Mouse (Mus musculus): Measurements from ENCODE around the gene Gbe1. TPM values are rescaled to one million over a fixed set of nuclear protein-coding genes. Genes with fewer than 3 reads are reported as not detected.

Gbe1 gene
- 10 to 100 TPM; 43.8 to 49.7 TPM for total RNA-seq (2021)

DNA sequence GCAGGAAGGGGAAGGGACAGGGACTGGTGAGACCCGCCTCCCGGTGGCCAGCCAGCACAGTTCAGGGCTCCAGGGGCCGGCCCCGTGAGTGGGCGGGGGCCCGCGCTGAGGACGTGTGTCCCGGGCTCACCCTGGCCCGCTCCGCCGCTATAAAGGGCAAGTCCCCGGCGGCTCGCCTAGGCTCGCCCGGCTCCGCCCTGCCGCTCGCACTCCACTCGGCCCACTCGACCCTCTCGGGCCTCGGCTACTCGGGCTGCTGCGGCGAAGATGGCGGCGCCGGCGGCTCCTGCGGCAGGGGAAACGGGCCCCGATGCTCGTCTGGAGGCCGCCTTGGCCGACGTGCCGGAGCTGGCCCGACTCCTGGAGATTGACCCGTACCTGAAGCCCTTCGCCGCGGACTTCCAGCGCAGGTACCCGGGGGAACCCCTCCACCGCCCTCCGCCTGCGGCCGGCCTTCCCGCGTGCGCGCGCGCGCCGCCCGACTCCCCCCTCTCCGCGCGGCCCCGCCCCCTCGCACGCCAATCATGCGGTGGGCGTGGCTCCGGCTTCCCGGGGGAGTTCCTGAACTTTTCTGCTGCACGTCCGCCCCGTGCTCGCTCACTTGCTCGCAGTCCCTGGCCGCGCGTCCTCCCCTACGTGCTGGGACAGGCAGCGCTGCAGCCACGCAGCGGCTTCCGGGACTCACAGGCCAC, at the start of gene Gbe1:
Gene Gbe1 (plus strand): TSS at position 64 of the 692 bp plus-strand sequence.
- intact Hi-C loops (cut with DNase I), result loop anchor here (5.0 kb wide), 1 partner anchor 38 kb away; no protein-coding TSS in a partner anchor
- DNase-seq (ENCODE audit: low spot score), result peak; percentile 92

DNA sequence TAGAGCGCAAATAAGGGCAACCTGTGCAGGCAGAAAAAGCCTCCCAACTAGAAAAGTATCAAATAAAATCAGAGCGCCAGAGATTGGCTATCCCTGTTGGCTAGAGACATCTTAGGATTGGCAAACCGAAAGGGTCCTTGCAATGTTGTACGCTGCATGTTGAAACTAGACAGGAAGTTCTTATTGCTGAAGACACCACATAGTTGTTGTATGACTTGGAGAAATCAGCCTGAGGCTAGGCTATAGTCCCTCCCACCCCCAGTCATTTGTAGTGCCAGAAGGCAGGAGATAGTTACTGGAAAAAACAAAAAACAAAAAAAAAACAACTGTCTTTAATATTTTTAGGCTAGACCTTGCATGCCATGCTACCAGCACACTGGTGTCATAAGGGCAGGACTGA, 3.1 kb upstream of the Gbe1 start:
- no peak for DNase-seq (ENCODE audit: low spot score)
- intact Hi-C loops (cut with DNase I), result loop anchor here (5.0 kb wide), 1 partner anchor 42 kb away; no protein-coding TSS in a partner anchor

DNA sequence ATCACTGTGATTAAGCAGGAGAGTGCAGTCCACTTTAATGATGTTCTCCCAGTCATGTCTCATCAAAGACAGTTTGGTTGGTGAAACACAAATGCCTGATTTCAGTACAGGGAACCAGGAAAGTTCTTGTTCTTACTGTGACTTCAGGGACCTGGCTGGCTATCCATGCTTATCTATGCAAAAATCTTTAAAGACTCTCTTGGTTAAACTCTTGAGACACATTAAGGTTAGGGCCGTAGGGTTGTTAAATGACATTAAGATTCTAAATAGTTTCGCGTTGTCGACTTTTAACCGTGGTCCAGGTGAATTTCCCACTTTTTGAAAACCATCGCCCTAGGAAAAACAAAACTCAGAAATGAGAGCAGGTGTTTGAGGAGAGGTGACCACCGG, 258 bp upstream of the Gbe1 start:
- no peak for DNase-seq (ENCODE audit: low spot score)
- intact Hi-C loops (cut with DNase I), result loop anchor here (5.0 kb wide), 1 partner anchor 39 kb away; no protein-coding TSS in a partner anchor

DNA sequence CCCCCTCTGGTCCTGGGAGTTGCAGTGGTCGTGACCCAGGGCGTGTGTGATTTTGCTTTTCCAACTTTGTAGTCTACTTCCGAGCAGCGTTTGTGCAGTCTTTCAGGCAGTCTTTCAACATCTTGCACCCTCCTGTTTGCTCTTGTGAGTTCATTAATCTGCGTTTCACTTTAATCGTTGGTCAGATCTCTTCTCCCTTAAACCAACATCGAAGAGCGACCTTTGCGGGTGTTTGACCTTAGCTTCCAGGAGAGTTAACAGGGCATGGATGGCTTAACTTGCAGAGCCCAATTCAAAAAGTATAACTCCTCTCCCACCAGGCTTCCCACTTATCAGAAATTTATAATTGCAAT, 805 bp downstream of the Gbe1 start:
- intact Hi-C loops (cut with DNase I), result loop anchor here (5.0 kb wide), 1 partner anchor 38 kb away; no protein-coding TSS in a partner anchor
- DNase-seq (ENCODE audit: low spot score), result no peak

DNA sequence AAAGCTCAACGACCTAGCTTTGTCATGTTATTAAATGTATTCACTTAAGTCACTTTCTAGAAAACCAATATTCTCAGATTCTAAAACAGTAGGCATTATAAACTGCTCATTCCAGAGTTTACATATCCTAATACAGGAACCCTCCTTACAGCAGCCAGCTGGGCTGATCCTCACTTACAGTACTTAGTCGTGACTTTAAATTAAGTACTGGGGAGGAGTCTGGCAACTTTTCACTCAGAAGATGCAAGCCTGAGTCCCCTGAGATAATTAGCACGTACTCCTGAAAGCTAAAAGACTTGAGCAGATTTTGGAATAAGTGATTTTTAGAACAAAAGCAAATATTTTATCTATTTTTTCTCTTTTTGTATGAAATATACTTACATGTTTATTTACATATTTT, 1.5 kb downstream of the Gbe1 start:
- intact Hi-C loops (cut with DNase I), result no loop called here
- DNase-seq (ENCODE audit: low spot score), result no peak

DNA sequence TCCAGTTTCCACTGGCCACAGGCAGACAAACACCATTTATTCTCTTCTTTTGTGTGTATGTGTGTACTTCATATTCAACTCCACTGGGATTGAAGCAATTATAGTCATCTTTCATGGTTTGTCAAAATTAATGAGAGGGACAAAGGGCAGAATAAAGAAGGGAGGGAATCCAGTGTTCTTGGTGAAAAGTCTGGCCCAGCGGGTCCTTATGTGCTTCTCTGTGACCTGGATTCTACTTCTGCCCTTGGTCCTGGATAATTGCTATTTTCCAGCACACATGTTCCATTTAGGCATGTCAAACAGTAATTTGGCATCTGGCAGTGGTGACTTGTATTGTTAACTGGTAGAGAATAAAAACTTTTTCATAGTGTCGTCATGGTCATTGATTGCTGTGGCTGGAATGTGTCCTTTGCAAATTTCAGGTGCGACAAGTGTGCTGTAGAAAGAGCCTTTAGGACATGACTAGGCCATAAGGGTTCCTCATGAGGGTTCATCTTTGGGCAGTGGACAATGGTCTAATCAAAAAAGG, 2.2 kb downstream of the Gbe1 start:
- intact Hi-C loops (cut with DNase I), result no loop called here

DNA sequence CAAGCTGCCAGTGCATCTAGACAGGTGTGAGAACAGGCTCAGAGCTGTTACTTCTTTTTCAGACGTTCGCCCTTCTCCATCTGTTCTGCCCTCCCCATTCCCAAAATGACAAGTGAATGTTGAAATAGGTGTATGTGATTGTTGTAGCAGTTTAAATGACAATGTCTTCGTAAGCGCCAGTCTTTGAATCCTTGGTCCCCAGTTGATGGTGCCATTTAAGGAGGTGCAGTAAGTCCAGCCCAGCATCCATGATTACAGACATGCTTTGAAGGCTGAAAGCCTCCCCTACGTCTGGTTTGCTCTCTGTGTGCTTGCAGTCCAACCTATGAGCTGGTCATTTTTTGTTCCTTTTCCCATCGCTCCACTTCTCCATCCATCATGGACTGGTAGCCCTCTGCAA, 5.6 kb downstream of the Gbe1 start:
- intact Hi-C loops (cut with DNase I), result no loop called here
- no peak for DNase-seq (ENCODE audit: low spot score)

More for the DNA sequence above, 2.2 kb downstream of the Gbe1 start:
- DNase-seq (ENCODE audit: low spot score), result no peak

DNA sequence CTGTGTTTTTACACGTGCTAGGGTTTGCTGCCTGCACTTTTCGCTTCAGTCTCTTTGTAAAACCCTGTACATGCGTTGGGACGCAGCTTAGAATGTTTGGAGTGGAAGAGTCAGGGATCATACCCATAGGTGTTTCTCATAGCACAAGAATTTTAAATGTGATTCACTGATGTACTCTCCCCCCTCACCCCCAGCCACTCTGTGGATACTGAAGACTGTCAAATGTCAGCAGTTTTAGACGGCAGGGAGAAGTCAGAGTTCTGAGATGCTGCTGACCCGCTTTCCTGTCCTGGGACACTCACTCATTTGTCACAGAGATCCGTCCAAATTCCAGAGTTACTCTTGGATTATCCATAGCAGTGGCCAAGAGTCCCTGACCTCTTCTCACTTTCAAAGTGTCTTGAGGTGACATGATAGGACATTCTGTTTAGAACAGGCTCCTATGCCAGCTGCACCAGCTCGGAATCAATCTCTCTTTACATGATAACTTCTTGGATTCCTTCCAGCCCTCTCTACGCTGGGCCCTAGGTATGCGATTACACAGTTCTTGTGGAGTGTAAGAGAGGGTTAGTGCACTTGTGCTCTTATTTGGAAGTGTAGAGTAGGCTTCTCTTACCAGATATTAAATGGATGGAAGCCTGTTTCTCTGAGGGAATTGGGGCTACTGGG, 7.0 kb downstream of the Gbe1 start:
- intact Hi-C loops (cut with DNase I), result loop anchor here (10.0 kb wide), 1 partner anchor 244 kb away; no protein-coding TSS in a partner anchor
- DNase-seq (ENCODE audit: low spot score), result no peak

DNA sequence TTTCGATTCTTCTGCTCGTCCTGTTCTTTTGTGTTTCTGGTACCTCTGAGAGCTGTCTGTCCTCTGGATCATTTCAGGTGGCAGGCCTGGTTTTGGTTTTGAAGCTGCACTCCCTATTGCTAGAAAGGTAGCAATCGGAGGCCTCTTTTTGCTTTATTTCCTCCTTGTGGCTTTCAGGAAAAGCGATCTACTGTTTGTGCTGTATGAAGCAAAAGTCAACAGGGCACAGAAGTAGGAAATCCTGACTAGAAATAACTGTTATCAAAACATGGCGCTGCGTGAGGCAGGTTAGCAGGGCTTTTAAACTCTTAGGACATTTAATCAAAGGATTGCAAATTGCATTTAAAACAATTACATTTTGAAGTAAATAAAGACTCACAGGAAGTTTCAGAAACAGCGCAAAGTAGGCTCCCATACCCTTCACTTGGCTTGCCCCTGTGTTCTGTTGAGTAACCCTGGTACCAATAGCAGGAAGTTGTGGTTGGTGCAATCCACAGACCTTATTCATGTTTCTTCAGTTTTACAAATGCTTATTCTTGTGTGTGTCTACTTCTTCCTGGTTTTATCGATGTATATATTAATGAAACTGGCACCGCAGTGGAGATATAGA, 12.7 kb downstream of the Gbe1 start:
- intact Hi-C loops (cut with DNase I), result loop anchor here (10.0 kb wide), 1 partner anchor 238 kb away; no protein-coding TSS in a partner anchor
- DNase-seq (ENCODE audit: low spot score), result no peak

DNA sequence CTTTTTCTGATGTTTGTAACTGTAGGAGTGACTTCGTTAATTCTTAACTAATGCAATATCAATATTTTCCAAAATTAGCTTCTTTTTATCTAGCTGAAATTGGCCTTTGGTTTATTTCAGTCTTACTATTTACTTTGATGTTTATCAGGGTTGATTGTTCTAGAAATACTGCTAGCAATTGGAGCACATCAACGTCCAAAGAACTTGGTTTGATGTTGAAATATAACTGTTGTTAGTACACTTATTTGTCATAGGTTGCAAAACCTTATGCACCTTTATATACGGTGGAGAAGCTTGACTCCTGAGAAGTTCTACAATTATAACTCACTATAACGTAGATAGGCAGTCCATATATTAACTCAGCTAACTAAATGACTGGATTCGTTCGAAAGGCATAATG, 14.8 kb downstream of the Gbe1 start:
- no peak for DNase-seq (ENCODE audit: low spot score)
- intact Hi-C loops (cut with DNase I), result loop anchor here (10.0 kb wide), 1 partner anchor 236 kb away; no protein-coding TSS in a partner anchor

DNA sequence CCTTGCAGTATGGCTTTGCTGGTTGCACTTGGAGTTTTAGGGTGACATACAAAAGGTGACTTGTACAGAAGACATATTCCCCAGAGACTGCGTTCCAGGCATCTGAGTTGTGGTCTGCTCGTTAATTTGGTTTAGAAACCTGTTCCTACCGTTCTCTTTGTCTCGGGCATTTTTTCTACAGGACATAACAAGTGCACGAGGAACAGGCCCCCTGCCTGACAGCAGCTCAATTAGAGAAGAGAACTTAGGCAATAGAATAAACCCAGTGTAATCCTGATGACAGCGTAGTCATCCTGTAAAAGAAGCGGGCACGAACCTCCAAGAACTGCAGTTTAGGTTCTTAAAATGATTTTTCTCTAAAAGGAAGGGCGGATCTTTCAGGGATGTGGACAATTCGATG, 15.3 kb downstream of the Gbe1 start:
- no peak for DNase-seq (ENCODE audit: low spot score)

DNA sequence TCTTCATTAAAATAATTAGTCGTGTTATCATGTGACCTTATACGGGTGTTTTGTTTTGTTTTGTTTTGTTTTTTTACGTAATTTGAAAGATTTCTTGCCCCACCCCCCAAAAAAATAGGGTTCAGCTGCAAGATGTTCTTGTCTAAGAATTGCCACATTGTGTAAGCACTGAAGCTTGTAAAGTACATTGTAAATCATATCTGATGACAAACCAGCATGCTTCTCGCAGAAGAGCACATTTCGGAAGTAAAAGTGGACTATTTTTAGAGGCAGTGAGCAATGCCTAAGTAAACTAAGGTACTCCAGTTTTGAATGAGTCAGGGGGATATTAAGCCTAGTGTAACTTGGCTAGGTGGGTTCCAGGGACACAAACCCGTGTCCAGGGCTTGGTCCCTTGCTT, 15.7 kb downstream of the Gbe1 start:
- no peak for DNase-seq (ENCODE audit: low spot score)
- intact Hi-C loops (cut with DNase I), result loop anchor here (10.0 kb wide), 1 partner anchor 235 kb away; no protein-coding TSS in a partner anchor

More for the DNA sequence above, 15.3 kb downstream of the Gbe1 start:
- intact Hi-C loops (cut with DNase I), result loop anchor here (10.0 kb wide), 1 partner anchor 236 kb away; no protein-coding TSS in a partner anchor

DNA sequence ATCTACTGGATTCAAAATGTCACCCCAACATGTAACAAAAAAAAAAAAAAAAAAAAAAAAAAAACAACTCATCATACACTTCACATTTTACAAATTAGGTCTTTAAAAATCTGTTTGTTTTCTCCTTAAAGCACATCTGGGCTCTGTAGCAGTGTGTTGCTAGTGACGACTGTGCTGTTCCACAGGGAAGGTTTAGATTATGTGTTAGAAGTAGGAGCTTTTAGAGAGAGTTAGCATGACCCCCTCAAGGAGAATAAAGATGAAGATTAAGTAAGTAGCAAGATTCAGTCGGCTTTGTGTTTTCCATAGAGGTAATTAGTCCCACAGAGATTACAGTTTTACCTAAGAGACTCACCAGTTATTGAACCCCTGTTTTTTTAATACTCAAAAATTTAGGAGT, 16.3 kb downstream of the Gbe1 start:
- intact Hi-C loops (cut with DNase I), result no loop called here
- DNase-seq (ENCODE audit: low spot score), result no peak

DNA sequence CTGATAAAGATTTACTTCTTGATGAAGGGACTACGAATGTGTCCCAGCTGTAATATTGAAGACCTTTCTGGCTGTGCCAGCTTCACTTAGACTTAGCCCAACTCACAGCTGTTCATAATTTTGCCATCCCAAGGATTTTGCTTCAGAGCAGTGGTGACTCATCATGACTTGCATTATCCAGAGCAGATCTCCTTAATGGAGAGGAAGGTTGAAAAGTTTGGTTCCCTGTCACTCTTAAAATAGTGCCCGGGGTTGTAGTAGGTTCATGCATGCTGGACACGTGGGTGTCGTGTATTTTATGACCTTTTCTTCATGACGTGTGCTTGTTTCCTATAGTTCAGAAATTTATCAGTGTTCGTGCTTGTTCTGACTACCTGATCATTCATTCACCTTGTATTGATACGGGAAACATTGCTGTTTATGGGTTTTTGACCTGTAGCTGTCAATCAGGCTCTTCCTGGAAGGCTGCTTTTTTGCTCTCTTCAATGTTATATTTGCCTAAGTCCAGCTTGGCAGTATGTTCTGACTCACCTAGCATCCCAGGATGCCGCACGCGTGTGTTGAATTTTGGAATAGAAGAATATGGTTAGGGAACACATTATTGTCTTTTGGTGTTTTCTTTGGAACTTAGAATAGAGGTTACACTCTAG, 17.0 kb downstream of the Gbe1 start:
- no peak for DNase-seq (ENCODE audit: low spot score)
- intact Hi-C loops (cut with DNase I), result no loop called here

DNA sequence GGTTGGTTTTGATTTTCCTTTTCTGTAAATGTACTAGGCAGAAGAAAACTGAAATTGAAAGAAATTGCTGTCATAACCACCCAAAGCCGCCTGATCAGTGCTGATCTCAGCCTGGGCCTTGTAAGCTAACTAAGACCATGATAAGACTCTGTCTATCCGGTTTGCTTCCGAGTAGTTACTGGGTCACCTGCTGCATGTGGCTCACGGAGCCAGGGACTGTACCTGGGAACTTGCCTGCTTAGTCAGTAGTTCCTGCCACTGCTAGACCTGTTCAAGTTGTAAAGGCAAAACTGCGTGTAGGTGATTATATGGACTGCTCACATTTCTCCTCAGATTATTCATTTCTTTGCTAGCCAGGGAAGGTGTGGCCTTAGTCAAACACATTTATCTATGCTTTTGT, 21.1 kb downstream of the Gbe1 start:
- intact Hi-C loops (cut with DNase I), result no loop called here
- no peak for DNase-seq (ENCODE audit: low spot score)

DNA sequence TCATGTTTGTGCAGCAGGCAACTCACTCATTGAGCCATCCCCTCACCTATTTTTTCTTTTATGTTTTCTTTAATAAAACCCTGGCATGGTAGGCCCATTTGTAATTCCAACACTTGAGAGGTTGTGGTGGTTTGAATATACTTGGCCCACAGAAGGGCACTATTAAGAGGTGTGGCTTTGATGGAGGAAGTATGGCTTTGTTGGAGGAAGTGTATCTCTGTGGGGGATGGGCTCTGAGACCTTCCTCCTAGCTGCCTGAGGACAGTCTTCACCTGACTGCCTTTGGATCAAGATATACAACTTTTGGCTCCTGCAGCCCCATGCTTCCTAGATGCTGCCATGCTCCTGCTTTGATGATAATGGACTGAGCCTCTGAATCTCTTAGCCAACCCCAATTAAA, 21.7 kb downstream of the Gbe1 start:
- intact Hi-C loops (cut with DNase I), result no loop called here
- DNase-seq (ENCODE audit: low spot score), result no peak

DNA sequence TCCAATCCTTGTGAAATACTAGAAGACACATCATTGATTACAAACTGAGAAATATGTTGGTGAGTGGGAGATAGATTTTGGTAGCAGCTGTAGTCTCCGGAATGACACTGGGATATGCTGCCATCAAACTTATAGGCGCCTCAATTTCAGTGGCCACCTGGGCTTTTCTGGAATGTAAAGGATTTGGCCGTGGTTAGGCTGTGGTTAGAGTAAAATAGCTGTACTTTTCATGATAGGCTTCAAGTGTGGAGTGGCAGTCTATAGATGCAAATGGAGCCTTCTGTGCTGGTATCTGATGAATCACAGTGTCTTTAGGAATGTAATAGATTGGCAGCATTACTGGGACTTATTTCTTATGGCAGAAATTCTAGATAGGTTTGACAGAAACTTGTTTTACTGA, 23.9 kb downstream of the Gbe1 start:
- intact Hi-C loops (cut with DNase I), result no loop called here

DNA sequence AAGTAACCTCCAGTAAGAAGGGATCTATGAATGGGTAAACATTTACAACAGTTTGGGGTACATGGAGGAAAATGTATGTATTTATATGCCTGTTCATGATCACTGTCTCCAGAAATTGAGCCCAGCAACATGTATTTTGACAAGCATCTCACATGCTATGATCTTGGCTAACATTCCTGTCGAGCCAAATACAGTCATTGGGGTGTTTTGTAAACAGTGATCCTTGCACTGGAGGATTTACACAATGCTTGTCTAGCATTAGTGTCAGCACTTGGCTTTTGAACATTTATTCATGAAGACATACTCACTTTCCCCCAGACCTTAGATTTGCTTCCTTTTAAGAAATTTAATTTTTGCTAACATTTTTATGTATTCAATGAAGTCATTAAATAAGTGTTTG, 30.7 kb downstream of the Gbe1 start:
- DNase-seq (ENCODE audit: low spot score), result no peak
- intact Hi-C loops (cut with DNase I), result no loop called here

More for the DNA sequence above, 23.9 kb downstream of the Gbe1 start:
- DNase-seq (ENCODE audit: low spot score), result no peak

DNA sequence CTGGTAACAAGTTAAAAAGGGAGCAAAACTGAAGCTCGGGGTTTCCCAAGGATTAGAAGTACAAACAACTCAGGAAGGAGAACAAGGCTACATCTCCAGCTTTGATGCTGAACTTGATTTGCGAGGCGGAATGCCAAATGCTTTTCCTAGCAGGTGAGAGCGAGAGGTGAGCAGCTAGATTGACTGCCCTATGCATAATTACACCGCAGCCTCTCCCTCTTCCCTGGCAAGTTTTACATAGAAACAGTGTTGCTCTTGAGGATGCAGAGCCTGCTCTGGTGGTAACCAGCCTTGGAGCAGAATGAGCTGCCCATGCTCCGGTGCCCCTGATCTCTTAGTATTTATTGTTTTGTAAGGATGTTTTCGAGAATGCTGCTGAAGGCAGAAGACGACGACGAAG, 31.9 kb downstream of the Gbe1 start:
- no peak for DNase-seq (ENCODE audit: low spot score)
- intact Hi-C loops (cut with DNase I), result no loop called here

DNA sequence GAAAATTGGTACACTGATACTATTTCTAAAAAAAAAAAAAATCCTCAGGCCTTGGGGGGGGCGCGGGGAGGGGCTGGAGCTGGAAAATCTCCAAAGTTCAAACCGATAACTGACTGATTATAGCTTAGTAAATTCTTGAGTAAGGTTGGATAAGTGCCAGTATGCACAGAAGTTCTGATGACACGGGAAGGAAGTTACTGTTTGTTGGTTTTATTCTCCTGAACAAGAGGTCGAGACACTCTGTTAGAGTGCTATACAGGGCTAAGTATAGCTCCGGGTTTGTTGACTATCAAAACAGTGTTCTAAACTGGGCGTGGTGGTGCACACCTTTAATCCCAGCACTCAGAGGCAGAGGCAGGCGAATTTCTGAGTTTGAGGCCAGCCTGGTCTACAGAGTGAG, 36.3 kb downstream of the Gbe1 start:
- no peak for DNase-seq (ENCODE audit: low spot score)
- intact Hi-C loops (cut with DNase I), result loop anchor here (5.0 kb wide), 1 partner anchor 38 kb away; the partner anchor contains the start of gene Gbe1
